Mouse (Mus musculus) heart, adult 18-20 months (tissue): Measurements from ENCODE around the gene Poc1a. TPM values are rescaled to one million over a fixed set of nuclear protein-coding genes. Genes with fewer than 3 reads are reported as not detected.

ENCODE experiments used
- total RNA-seq, 2 experiments: library from RNA; stranded (reverse); gene quantifications; 2 replicates each; pipeline ENCODE4 v1.2.3; 2021

The Poc1a gene
- total RNA-seq, 2 experiments from 2014 or later, result 4.0 to 4.2 TPM

Other genes with a start within 250 kb of the Poc1a start
- under 1 TPM in 1 of 2 experiments, not detected in 1; 0.15 TPM for gene Col6a4, start 184.3 kb upstream of the Poc1a start, total RNA-seq
- 1 to 10 TPM; 2.5 to 2.9 TPM for gene Glyctk, start 122.9 kb upstream of the Poc1a start, total RNA-seq
- gene Wdr82, start 110.1 kb upstream of the Poc1a start, total RNA-seq, result 10 to 100 TPM; 38.2 to 39.5 TPM
- gene Ppm1m, start 81.3 kb upstream of the Poc1a start, total RNA-seq, result 10 to 100 TPM; 11.8 to 15.0 TPM
- 100 to 1,000 TPM; 229 to 242 TPM for gene Twf2, start 78.0 kb upstream of the Poc1a start, total RNA-seq
- gene Tlr9, start 58.5 kb upstream of the Poc1a start, total RNA-seq, result 1 to 10 TPM in 1 of 2 experiments, under 1 TPM in 1; 0.45 to 1.3 TPM
- gene Alas1, start 32.4 kb upstream of the Poc1a start, total RNA-seq, result 100 to 1,000 TPM; 345 to 482 TPM
- 10 to 100 TPM; 45.5 to 46.2 TPM for gene Dusp7, start 87.6 kb downstream of the Poc1a start, total RNA-seq
- gene Rpl29, start 148.4 kb downstream of the Poc1a start, total RNA-seq, result 100 to 1,000 TPM; 272 to 273 TPM
- 10 to 100 TPM; 26.1 to 26.8 TPM for gene Acy1, start 157.3 kb downstream of the Poc1a start, total RNA-seq
- 1 to 10 TPM; 8.5 to 8.6 TPM for gene Abhd14b, start 166.4 kb downstream of the Poc1a start, total RNA-seq
- 10 to 100 TPM; 19.0 to 19.6 TPM for gene Abhd14a, start 166.6 kb downstream of the Poc1a start, total RNA-seq
- gene Pcbp4, start 172.2 kb downstream of the Poc1a start, total RNA-seq, result 10 to 100 TPM; 61.1 to 63.2 TPM
- not detected for gene Gpr62, start 184.9 kb downstream of the Poc1a start, total RNA-seq
- gene Rrp9, start 194.9 kb downstream of the Poc1a start, total RNA-seq, result 10 to 100 TPM; 21.3 to 26.3 TPM
- gene Parp3, start 195.9 kb downstream of the Poc1a start, total RNA-seq, result 10 to 100 TPM; 33.7 to 38.2 TPM
- not detected for gene Iqcf1, start 218.9 kb downstream of the Poc1a start, total RNA-seq
- gene Iqcf5, start 233.5 kb downstream of the Poc1a start, total RNA-seq, result not detected